Mouse (Mus musculus) midbrain, embryonic 13.5 days (tissue): ENCODE results near the gene 4932429P05Rik. TPM values are rescaled to one million over a fixed set of nuclear protein-coding genes. Genes with fewer than 3 reads are reported as not detected.

Experiments used
- ATAC-seq: fragments of 200-750 bp; cut with Nextera tagmentation; 2 replicates; pipeline ENCODE4 v1.8.0; 2017; ENCODE audit warnings: mild to moderate bottlenecking, moderate TSS enrichment, moderate library complexity
- H3K27ac ChIP-seq: fragments of 300-500 bp; sonication (generic); 2 replicates; pipeline ENCODE4 v1.5.1; 2015; ENCODE audit warnings: inconsistent platforms, mild to moderate bottlenecking, moderate library complexity
- H3K27me3 ChIP-seq: fragments of 300-500 bp; sonication (generic); 2 replicates; pipeline ENCODE4 v1.6.1; 2015; ENCODE audit warnings: mild to moderate bottlenecking, inconsistent platforms
- H3K36me3 ChIP-seq: fragments of 300-500 bp; sonication (generic); 2 replicates; pipeline ENCODE4 v1.6.1; 2015; ENCODE audit warnings: mild to moderate bottlenecking, inconsistent platforms
- H3K4me1 ChIP-seq: fragments of 300-500 bp; sonication (generic); replicated peaks from 2 replicates; pipeline ENCODE4 v1.6.1; 2015; ENCODE audit warnings: inconsistent platforms
- H3K4me2 ChIP-seq: fragments of 300-500 bp; sonication (generic); replicated peaks from 2 replicates; pipeline ENCODE4 v1.6.1; 2015; ENCODE audit warnings: moderate library complexity, mild to moderate bottlenecking, inconsistent platforms
- H3K4me3 ChIP-seq: fragments of 300-500 bp; sonication (generic); replicated peaks from 2 replicates; pipeline ENCODE4 v1.5.1; 2015; ENCODE audit warnings: mild to moderate bottlenecking, inconsistent platforms
- H3K9ac ChIP-seq: fragments of 300-500 bp; sonication (generic); replicated peaks from 2 replicates; pipeline ENCODE4 v1.6.1; 2015; ENCODE audit warnings: mild to moderate bottlenecking, inconsistent platforms
- H3K9me3 ChIP-seq: fragments of 300-500 bp; sonication (generic); 2 replicates; pipeline ENCODE4 v1.6.1; 2016; ENCODE audit warnings: mild to moderate bottlenecking, inconsistent platforms
- polyA plus RNA-seq: library from polyadenylated mRNA; unstranded; fragments of >200 nt; fragmentation: Nextera tagmentation; extraction: Ambion mirVana; gene quantifications from 2 replicates; pipeline ENCODE4 v1.2.1, GENCODE M21; 2015

4932429P05Rik gene
- not detected in 2 replicates for polyA plus RNA-seq

DNA sequence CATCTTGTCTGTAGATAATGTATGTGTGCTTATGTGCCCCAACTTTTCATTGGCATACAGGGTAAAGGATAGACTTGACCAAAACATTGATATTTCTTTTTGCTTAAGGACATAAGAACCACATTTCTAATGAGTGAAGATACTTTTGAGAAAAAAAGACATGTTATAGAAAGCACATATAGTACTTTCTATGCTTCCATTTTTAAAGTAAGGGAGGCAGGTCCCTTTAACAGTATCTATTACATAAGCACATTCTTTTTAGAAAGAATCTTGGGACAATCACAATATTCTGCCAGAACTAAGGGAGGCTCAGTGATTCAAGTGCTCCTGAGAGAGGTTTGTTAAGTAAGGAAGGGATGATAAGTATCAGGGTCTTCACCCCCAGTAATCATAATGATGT, at the start of gene 4932429P05Rik:
Gene 4932429P05Rik (plus strand): TSS at position 301 of the 400 bp plus-strand sequence.
- no peak within 1 kb of the TSS for H3K4me2 ChIP-seq
- ATAC-seq: no peak
- H3K4me3 ChIP-seq: no peak within 1 kb of the TSS
- no peaks in the 10 kb centered on the region for H3K27me3 ChIP-seq
- H3K27ac ChIP-seq: no peak within 1 kb of the TSS
- no peaks in the 10 kb centered on the region for H3K4me1 ChIP-seq
- H3K9ac ChIP-seq: no peak within 1 kb of the TSS
- H3K9me3 ChIP-seq: no peaks in the 10 kb centered on the region
- no peaks in the 10 kb centered on the region for H3K36me3 ChIP-seq

Other genes starting within 250 kb of the 4932429P05Rik start
- not detected in 2 replicates for gene 4930415L06Rik, start 180.6 kb downstream of the 4932429P05Rik start, polyA plus RNA-seq